Mouse (Mus musculus) liver, postnatal 0 days (tissue): Measurements from ENCODE around the gene Robo2. TPM values are rescaled to one million over a fixed set of nuclear protein-coding genes. Genes with fewer than 3 reads are reported as not detected.
"Not testable (repeated sequence)": the region's sequence is repeated elsewhere in the genome, so short reads cannot be mapped to it uniquely, and the experiment has no call there.

Source experiments
- ATAC-seq: fragments of 200-750 bp; cut with Nextera tagmentation; 2 replicates; pipeline ENCODE4 v1.8.0; 2017; ENCODE audit warnings: mild to moderate bottlenecking, moderate library complexity
- DNase-seq: peaks from one replicate; pipeline ENCODE4 v3.0.0-alpha.2; 2016
- H3K27ac ChIP-seq: fragments of 300-500 bp; sonication (generic); 2 replicates; pipeline ENCODE4 v1.5.1; 2014; ENCODE audit warnings: antibody characterized with exemption, moderate library complexity, mild to moderate bottlenecking, low read depth
- H3K27me3 ChIP-seq: fragments of 300-500 bp; sonication (generic); 2 replicates; pipeline ENCODE4 v1.6.1; 2014; ENCODE audit warnings: low read length, control low read depth, mixed read lengths; ENCODE audit not compliant: insufficient read depth
- H3K36me3 ChIP-seq: fragments of 300-500 bp; sonication (generic); replicated peaks from 2 replicates; pipeline ENCODE4 v1.6.1; 2014; ENCODE audit warnings: mild to moderate bottlenecking, control low read depth, low read length, moderate library complexity, mixed read lengths; ENCODE audit not compliant: insufficient read depth
- H3K4me1 ChIP-seq: fragments of 300-500 bp; sonication (generic); 2 replicates; pipeline ENCODE4 v1.6.1; 2014; ENCODE audit warnings: antibody characterized with exemption, mild to moderate bottlenecking, control low read depth; ENCODE audit not compliant: insufficient read depth
- H3K4me2 ChIP-seq: fragments of 300-500 bp; sonication (generic); 2 replicates; pipeline ENCODE4 v1.6.1; 2014; ENCODE audit warnings: low read depth, mild to moderate bottlenecking, low read length, moderate library complexity, mixed read lengths
- H3K4me3 ChIP-seq: fragments of 300-500 bp; sonication (generic); 2 replicates; pipeline ENCODE4 v1.5.1; 2014; ENCODE audit warnings: low read depth, low read length
- H3K9ac ChIP-seq: fragments of 300-500 bp; sonication (generic); replicated peaks from 2 replicates; pipeline ENCODE4 v1.6.1; 2014; ENCODE audit warnings: mild to moderate bottlenecking, moderate library complexity
- H3K9me3 ChIP-seq: fragments of 300-500 bp; sonication (generic); 2 replicates; pipeline ENCODE4 v1.6.1; 2016; ENCODE audit warnings: mild to moderate bottlenecking, control low read depth, low read length, mixed read lengths
- CTCF ChIP-seq: sonication (generic); IDR thresholded peaks from 2 replicates; pipeline ENCODE4 v1.5.1; 2016; ENCODE audit warnings: antibody characterized with exemption, low read depth
- EP300 ChIP-seq: IDR thresholded peaks from 2 replicates; pipeline ENCODE4 v1.6.1; 2016; ENCODE audit warnings: antibody characterized with exemption, low read depth, mild to moderate bottlenecking
- WGBS: fragments of 180-500 bp; shearing (Covaris S2); extraction: QIAGEN DNeasy Blood & Tissue Kit; methylation state at CpG from one replicate; pipeline ENCODE4 v1.1.7; 2014; ENCODE audit not compliant: insufficient replicate concordance; 5-methylcytosine and 5-hydroxymethylcytosine counted together
- polyA plus RNA-seq: library from polyadenylated mRNA; unstranded; fragments of >200 nt; fragmentation: Nextera tagmentation; extraction: Ambion mirVana; gene quantifications from 2 replicates; pipeline ENCODE4 v1.2.1, GENCODE M21; 2015

The Robo2 gene
- polyA plus RNA-seq, 1 experiment from 2014 or later, result 1.6 TPM

DNA sequence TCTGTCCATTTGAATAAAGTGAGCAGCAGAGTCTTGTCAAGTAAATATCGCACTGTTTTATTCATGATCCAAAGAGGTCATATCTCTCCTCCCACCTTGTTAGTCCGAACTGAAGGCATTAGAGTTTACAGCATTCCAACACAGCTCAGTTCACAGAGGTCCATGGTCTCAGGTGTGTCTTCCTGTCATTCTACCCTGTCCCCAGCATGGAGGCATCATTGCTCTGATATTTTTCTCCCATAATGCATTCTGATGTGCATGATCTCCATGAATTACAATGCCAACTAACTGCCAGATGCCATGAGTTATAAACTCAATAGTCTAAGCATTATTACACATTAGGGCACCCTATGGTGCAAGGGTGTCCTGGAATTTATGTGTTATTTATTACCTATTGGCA, 354.7 kb downstream of the Robo2 start:
- no peaks in the 10 kb centered on the region for H3K27me3 ChIP-seq
- no peak overlapping the region for H3K4me2 ChIP-seq
- no peaks in the 10 kb centered on the region for H3K4me1 ChIP-seq
- H3K9me3 ChIP-seq, result no peaks in the 10 kb centered on the region
- WGBS, result 64% methylated on average over 2 of the region's 2 CpGs
- no peak overlapping the region for H3K27ac ChIP-seq
- no peak overlapping the region for H3K9ac ChIP-seq
- no peak overlapping the region for H3K4me3 ChIP-seq
- H3K36me3 ChIP-seq, result no peaks in the 10 kb centered on the region
- ATAC-seq, result no peak
- DNase-seq, result no peak
- no peak for TF ChIP-seq EP300
- no peak for TF ChIP-seq CTCF

DNA sequence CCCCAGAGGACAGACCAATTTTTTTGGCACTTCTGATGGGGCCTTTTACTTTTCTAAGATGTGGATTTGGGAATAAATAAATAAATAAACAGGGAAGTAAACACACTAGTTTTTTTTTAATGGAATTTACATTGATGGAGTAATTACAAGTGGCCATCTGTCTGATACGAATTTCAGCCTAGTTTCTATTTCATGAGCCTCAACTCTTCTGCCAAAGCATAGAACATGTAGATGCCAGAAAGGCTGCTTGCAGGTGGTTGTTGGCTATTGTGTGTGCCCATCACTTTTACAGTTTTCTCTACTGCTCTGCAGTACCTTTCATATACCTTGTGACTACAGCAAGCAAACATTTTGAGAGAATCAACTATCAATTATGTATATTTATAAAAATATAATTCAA, 355.4 kb downstream of the Robo2 start:
- Histone ChIP-seq H3K9me3 (no peaks in the 10 kb centered on the region), H3K36me3 (no peaks in the 10 kb centered on the region), H3K4me3 (no peak overlapping the region), H3K27me3 (no peaks in the 10 kb centered on the region), H3K4me2 (no peak overlapping the region), H3K4me1 (no peaks in the 10 kb centered on the region), H3K27ac (no peak overlapping the region), H3K9ac (no peak overlapping the region)
- TF ChIP-seq EP300, result no peak
- TF ChIP-seq CTCF, result no peak
- ATAC-seq, result no peak
- 61% methylated on average over 1 of the region's 1 CpGs for WGBS
- DNase-seq, result no peak

DNA sequence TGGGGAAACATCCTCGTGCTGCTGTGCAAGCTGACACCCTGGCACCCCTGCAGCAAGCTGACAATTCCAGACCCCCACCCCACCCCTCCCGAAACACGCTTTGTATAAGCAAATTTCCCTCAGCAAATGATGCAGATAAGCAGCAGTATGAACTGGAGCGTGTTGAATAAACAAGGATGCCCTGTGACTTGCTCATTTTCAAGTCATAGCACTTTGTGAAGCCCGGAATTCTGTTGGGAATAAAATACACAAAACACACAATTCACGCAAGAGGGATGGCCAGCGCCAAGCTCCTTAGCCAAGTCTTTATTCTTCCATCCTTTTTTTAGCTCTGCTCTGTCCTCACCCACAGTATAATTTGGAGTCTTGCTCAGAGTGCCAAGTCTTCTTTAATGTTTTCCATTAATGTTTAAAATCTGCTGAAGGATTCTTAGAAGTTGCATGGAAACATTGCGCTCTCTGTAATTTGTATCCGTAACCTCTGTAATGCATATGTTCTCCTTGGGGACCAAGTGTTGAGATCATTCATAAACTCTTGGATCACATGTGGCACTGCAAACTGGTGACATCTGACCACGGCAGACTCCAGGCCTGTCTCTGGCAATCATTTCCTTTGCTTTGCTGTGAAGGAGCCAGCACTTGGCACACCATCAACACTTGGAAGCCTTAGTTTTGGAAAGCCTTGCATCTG, 356.4 kb downstream of the Robo2 start:
- 74% methylated on average over 10 of the region's 10 CpGs for WGBS
- H3K9me3 ChIP-seq, result no peaks in the 10 kb centered on the region
- ATAC-seq, result no peak
- H3K36me3 ChIP-seq, result no peaks in the 10 kb centered on the region
- H3K4me2 ChIP-seq, result no peak overlapping the region
- no peak overlapping the region for H3K9ac ChIP-seq
- H3K4me1 ChIP-seq, result no peaks in the 10 kb centered on the region
- H3K4me3 ChIP-seq, result no peak overlapping the region
- no peak overlapping the region for H3K27ac ChIP-seq
- H3K27me3 ChIP-seq, result no peaks in the 10 kb centered on the region
- no peak for TF ChIP-seq CTCF
- no peak for TF ChIP-seq EP300
- no peak for DNase-seq

DNA sequence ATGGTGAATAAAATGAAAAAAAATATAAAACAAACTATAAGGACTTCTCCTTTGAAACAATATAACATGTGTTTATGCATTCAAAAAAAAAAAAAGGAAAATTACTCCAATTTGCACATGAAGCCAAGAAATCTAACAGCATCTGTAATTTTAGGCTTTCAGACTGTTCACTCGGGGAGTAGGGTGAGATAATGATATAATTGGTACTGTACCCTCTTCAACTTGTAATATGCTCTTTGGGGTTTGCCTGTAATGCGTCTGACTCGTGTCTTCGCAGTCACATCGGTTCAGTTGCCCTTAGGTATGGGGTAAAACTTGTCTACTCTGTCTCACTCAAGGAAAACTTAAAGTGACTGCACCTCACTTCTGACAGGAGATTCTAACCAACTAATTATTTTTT, 362.2 kb downstream of the Robo2 start:
- H3K4me3 ChIP-seq, result no peak overlapping the region
- no peak overlapping the region for H3K4me2 ChIP-seq
- no peaks in the 10 kb centered on the region for H3K4me1 ChIP-seq
- no peaks in the 10 kb centered on the region for H3K9me3 ChIP-seq
- no peak overlapping the region for H3K27ac ChIP-seq
- ATAC-seq (no peak), DNase-seq (no peak)
- no peaks in the 10 kb centered on the region for H3K27me3 ChIP-seq
- no peaks in the 10 kb centered on the region for H3K36me3 ChIP-seq
- TF ChIP-seq EP300, result no peak
- no peak for TF ChIP-seq CTCF
- H3K9ac ChIP-seq, result no peak overlapping the region
- WGBS, result 78% methylated on average over 5 of the region's 5 CpGs

DNA sequence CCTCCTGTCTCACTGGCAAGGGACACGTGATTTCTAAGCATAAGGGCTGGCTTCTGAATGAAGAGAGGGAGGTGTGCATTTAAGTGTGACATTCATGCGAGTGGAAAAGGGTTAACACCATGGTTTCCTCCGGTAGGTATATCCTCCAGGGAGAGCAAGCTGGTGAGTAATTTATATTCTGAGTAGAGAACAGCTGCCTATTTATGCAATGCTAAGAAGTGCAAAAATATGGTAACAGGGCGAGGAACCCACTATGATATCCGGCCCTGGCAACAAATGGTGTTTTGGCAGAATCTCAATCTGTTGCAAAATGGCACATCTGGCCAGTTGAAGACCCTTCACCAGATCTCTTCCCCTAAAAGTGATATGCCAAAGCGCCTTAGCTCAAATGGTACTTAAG, 362.6 kb downstream of the Robo2 start:
- Histone ChIP-seq H3K27me3 (no peaks in the 10 kb centered on the region), H3K9me3 (no peaks in the 10 kb centered on the region), H3K27ac (no peak overlapping the region), H3K4me2 (no peak overlapping the region), H3K4me3 (no peak overlapping the region), H3K9ac (no peak overlapping the region), H3K4me1 (no peaks in the 10 kb centered on the region), H3K36me3 (no peaks in the 10 kb centered on the region)
- ATAC-seq (no peak), DNase-seq (no peak)
- no peak for TF ChIP-seq EP300
- no peak for TF ChIP-seq CTCF
- WGBS, result 67% methylated on average over 6 of the region's 6 CpGs

DNA sequence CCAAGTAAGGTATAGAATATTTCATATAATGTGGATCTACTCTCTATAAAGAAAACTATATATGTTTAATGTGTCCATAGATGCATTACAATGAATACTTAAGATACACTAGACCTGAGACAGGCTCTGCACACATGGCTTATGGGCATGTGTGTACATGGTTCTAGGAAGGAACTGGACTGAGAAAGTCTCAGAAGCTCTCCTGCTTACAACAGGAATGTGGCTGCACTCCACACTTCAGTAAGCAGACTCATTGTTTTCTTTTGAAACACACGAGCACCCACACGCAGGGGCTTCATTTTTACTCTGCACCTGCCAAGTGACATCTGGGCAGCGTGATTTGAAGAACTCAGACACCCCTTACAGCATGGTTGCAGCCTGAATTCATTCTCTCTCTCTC, 364.4 kb downstream of the Robo2 start:
- Histone ChIP-seq H3K4me3 (no peak overlapping the region), H3K9me3 (no peaks in the 10 kb centered on the region), H3K4me2 (no peak overlapping the region), H3K27ac (no peak overlapping the region), H3K4me1 (no peaks in the 10 kb centered on the region), H3K36me3 (no peaks in the 10 kb centered on the region), H3K27me3 (no peaks in the 10 kb centered on the region), H3K9ac (no peak overlapping the region)
- ATAC-seq, result no peak
- 55% methylated on average over 3 of the region's 3 CpGs for WGBS
- no peak for DNase-seq
- TF ChIP-seq CTCF (no peak), EP300 (no peak)

DNA sequence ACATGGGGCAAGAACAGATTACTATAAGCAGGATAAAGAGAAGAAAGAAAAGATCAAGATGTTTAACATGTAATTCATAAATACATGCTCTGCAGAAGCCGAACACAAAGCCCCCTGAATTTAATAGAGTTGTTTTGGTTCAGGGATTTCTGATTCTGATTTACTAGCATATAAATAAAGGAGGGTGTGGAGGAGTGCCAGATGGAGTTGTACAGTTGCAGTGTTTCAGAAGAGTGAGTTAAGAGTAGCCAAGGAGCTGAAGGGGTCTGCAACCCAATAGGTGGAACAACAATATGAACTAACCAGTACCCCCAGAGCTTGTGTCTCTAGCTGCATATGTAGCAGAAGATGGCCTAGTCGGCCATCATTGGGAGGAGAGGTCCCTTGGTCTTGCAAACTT, 370.8 kb downstream of the Robo2 start:
- WGBS, result 50% methylated on average over 2 of the region's 2 CpGs
- H3K27ac ChIP-seq, H3K27me3 ChIP-seq, ATAC-seq, H3K4me2 ChIP-seq, DNase-seq, H3K4me3 ChIP-seq, H3K36me3 ChIP-seq, H3K9ac ChIP-seq, H3K9me3 ChIP-seq, H3K4me1 ChIP-seq: not testable (repeated sequence)
